Mouse (Mus musculus): Measurements from ENCODE around the gene Itpr3.
A peak's percentile ranks its signal among the peaks of the same experiment; 100 is the strongest.

The Itpr3 gene

GRCm38 (mm10) chr17:27071630-27072029 lies 14.5 kb downstream of the Itpr3 start:
- DNase-seq (ENCODE audit: low spot score): no peak

GRCm38 (mm10) chr17:27072363-27072762 lies 15.3 kb downstream of the Itpr3 start:
- DNase-seq (ENCODE audit: low spot score): no peak

GRCm38 (mm10) chr17:27073126-27073525 lies 16.0 kb downstream of the Itpr3 start:
- DNase-seq (ENCODE audit: low spot score): no peak

- no peak for DNase-seq (ENCODE audit: low spot score)
These were observed 16.7 kb downstream of the Itpr3 start for GRCm38 (mm10) chr17:27073778-27074177.

GRCm38 (mm10) chr17:27074236-27074635 lies 17.1 kb downstream of the Itpr3 start:
- no peak for DNase-seq (ENCODE audit: low spot score)

- no peak for DNase-seq (ENCODE audit: low spot score)
These were observed 18.0 kb downstream of the Itpr3 start for GRCm38 (mm10) chr17:27074849-27075745.

GRCm38 (mm10) chr17:27077133-27077532 lies 20.0 kb downstream of the Itpr3 start:
- no peak for DNase-seq (ENCODE audit: low spot score)

- DNase-seq (ENCODE audit: low spot score): no peak
These were observed 20.8 kb downstream of the Itpr3 start for GRCm38 (mm10) chr17:27077920-27078319.

GRCm38 (mm10) chr17:27078499-27078898 lies 21.4 kb downstream of the Itpr3 start:
- DNase-seq (ENCODE audit: low spot score): no peak

- no peak for DNase-seq (ENCODE audit: low spot score)
These were observed 24.8 kb downstream of the Itpr3 start for GRCm38 (mm10) chr17:27081868-27082267.

- no peak for DNase-seq (ENCODE audit: low spot score)
These were observed 25.7 kb downstream of the Itpr3 start for GRCm38 (mm10) chr17:27082796-27083195.

GRCm38 (mm10) chr17:27083601-27084000 lies 26.5 kb downstream of the Itpr3 start:
- no peak for DNase-seq (ENCODE audit: low spot score)

GRCm38 (mm10) chr17:27085676-27086075 lies 28.6 kb downstream of the Itpr3 start:
- no peak for DNase-seq (ENCODE audit: low spot score)

GRCm38 (mm10) chr17:27087426-27087825 lies 30.3 kb downstream of the Itpr3 start:
- DNase-seq (ENCODE audit: low spot score): no peak

- no peak for DNase-seq (ENCODE audit: low spot score)
These were observed 33.0 kb downstream of the Itpr3 start for GRCm38 (mm10) chr17:27090068-27090467.

- no peak for DNase-seq (ENCODE audit: low spot score)
These were observed 38.6 kb downstream of the Itpr3 start for GRCm38 (mm10) chr17:27095690-27096089.

GRCm38 (mm10) chr17:27101675-27102074 lies 44.6 kb downstream of the Itpr3 start:
- no peak for DNase-seq (ENCODE audit: low spot score)

GRCm38 (mm10) chr17:27105698-27106470 lies 48.8 kb downstream of the Itpr3 start:
- no peak for DNase-seq (ENCODE audit: low spot score)

- no peak for DNase-seq (ENCODE audit: low spot score)
These were observed 49.6 kb downstream of the Itpr3 start for GRCm38 (mm10) chr17:27106745-27107144.

- DNase-seq (ENCODE audit: low spot score): peak; percentile 51
These were observed 50.8 kb downstream of the Itpr3 start for GRCm38 (mm10) chr17:27107936-27108335.

GRCm38 (mm10) chr17:27110072-27110471 lies 53.0 kb downstream of the Itpr3 start:
- DNase-seq (ENCODE audit: low spot score): no peak

- DNase-seq (ENCODE audit: low spot score): no peak
These were observed 61.8 kb downstream of the Itpr3 start for GRCm38 (mm10) chr17:27118676-27119539.
